Mouse (Mus musculus) hematopoietic multipotent progenitor cell, adult 10-12 weeks (in vitro differentiated cells): Measurements from ENCODE around the gene Nfs1. TPM values are rescaled to one million over a fixed set of nuclear protein-coding genes. Genes with fewer than 3 reads are reported as not detected.

Source experiments
- polyA plus RNA-seq: library from polyadenylated mRNA; stranded (reverse); fragments of >175 nt; gene quantifications from 2 replicates; pipeline ENCODE4 v1.2.3, GENCODE M21; 2012; ENCODE audit warnings: low replicate concordance

Nfs1 gene
- 19.9 and 30.5 TPM in 2 replicates for polyA plus RNA-seq

GRCm38 (mm10) chr2:156143953-156144724 lies at the start of gene Nfs1, which contains the start of gene Romo1:
Gene Nfs1, minus strand, starts transcription at chr2:156144186.
Gene Romo1, plus strand, starts transcription at chr2:156144039.

GRCm38 (mm10) chr2:156180094-156180821 lies 36.3 kb upstream of the Nfs1 start, which contains the start of gene Rbm39:
Gene Rbm39, minus strand, starts transcription at chr2:156180238.

GRCm38 (mm10) chr2:156126992-156127391 lies 17.0 kb downstream of the Nfs1 start, which contains the start of gene Gm28036:
Gene Gm28036, minus strand, starts transcription at chr2:156127092.

GRCm38 (mm10) chr2:156111358-156112079 lies 32.5 kb downstream of the Nfs1 start, which contains the start of the genes Cpne1 and Rbm12:
Gene Cpne1, minus strand, starts transcription at chr2:156111965.
Gene Rbm12, minus strand, starts transcription at chr2:156111978.

Other genes with a start within 250 kb of the Nfs1 start
- gene Uqcc1, start 213.9 kb downstream of the Nfs1 start, polyA plus RNA-seq: 1.3 and 2.2 TPM in 2 replicates
- gene Gm15557, start 203.5 kb downstream of the Nfs1 start, polyA plus RNA-seq: not detected in 2 replicates
- not detected in 2 replicates for gene Gdf5, start 198.8 kb downstream of the Nfs1 start, polyA plus RNA-seq
- gene Cep250, start 187.7 kb downstream of the Nfs1 start, polyA plus RNA-seq: 27.5 and 34.6 TPM in 2 replicates
- gene 6430550D23Rik, start 136.2 kb downstream of the Nfs1 start, polyA plus RNA-seq: 0.07 and 0.43 TPM in 2 replicates
- 55.0 and 74.5 TPM in 2 replicates for gene Ergic3, start 136.1 kb downstream of the Nfs1 start, polyA plus RNA-seq
- gene Fer1l4, start 91.2 kb downstream of the Nfs1 start, polyA plus RNA-seq: 0.03 and 0.06 TPM in 2 replicates
- 0.55 and 1.2 TPM in 2 replicates for gene Spag4, start 79.0 kb downstream of the Nfs1 start, polyA plus RNA-seq
- gene Cpne1, start 32.2 kb downstream of the Nfs1 start, polyA plus RNA-seq: 49.8 and 73.1 TPM in 2 replicates
- gene Rbm12, start 32.2 kb downstream of the Nfs1 start, polyA plus RNA-seq: 5.5 and 5.8 TPM in 2 replicates
- gene Gm28036, start 17.1 kb downstream of the Nfs1 start, polyA plus RNA-seq: 11.2 and 12.4 TPM in 2 replicates
- gene Romo1, start 147 bp downstream of the Nfs1 start, polyA plus RNA-seq: 101 and 149 TPM in 2 replicates
- 324 and 419 TPM in 2 replicates for gene Rbm39, start 36.1 kb upstream of the Nfs1 start, polyA plus RNA-seq
- 41.6 and 53.4 TPM in 2 replicates for gene Phf20, start 52.3 kb upstream of the Nfs1 start, polyA plus RNA-seq
- gene Cnbd2, start 168.1 kb upstream of the Nfs1 start, polyA plus RNA-seq: 0.55 and 2.6 TPM in 2 replicates
- 790 and 1,824 TPM in 2 replicates for gene Scand1, start 168.5 kb upstream of the Nfs1 start, polyA plus RNA-seq